Mouse (Mus musculus) adrenal gland, postnatal 14 days (tissue): Measurements from ENCODE around the gene Gm2056. TPM values are rescaled to one million over a fixed set of nuclear protein-coding genes. Genes with fewer than 3 reads are reported as not detected.
"Not testable (repeated sequence)": the region's sequence is repeated elsewhere in the genome, so short reads cannot be mapped to it uniquely, and the experiment has no call there.

Experiments
- DNase-seq: peaks from one replicate; pipeline ENCODE4 v3.0.0; 2021; ENCODE audit warnings: mixed read lengths
- long read RNA-seq, 2 experiments: library from polyadenylated mRNA; stranded (forward); transcript quantifications; one replicate each; pipeline ENCODE4 v2.0.0; 2021
- total RNA-seq: library from RNA; stranded (reverse); gene quantifications from 2 replicates; pipeline ENCODE4 v1.2.3, GENCODE M21; 2021

Gm2056 gene
- total RNA-seq = not detected in 2 replicates
- long read RNA-seq, experiment 1 = 0 reads
- long read RNA-seq, experiment 2 = 0 reads

GRCm38 (mm10) chr12:88026704-88027103 lies at the start of gene Gm2056:
Gm2056 (plus strand) TSS chr12:88027004.
- DNase-seq = not testable (repeated sequence)

GRCm38 (mm10) chr12:87984000-87984399 lies 42.8 kb upstream of the Gm2056 start:
- DNase-seq = not testable (repeated sequence)

GRCm38 (mm10) chr12:88004118-88004517 lies 22.7 kb upstream of the Gm2056 start:
- not testable (repeated sequence) for DNase-seq

GRCm38 (mm10) chr12:88011548-88011947 lies 15.3 kb upstream of the Gm2056 start, which contains the start of gene Gm2075:
Gm2075 (plus strand) TSS chr12:88011848.
- DNase-seq = not testable (repeated sequence)

- DNase-seq = not testable (repeated sequence)
Measured at GRCm38 (mm10) chr12:88018671-88019070, 8.1 kb upstream of the Gm2056 start, which contains the start of gene Gm6803. Gm6803 (minus strand) TSS chr12:88018771.

GRCm38 (mm10) chr12:88032250-88032649 lies 5.4 kb downstream of the Gm2056 start:
- DNase-seq = not testable (repeated sequence)

GRCm38 (mm10) chr12:88039062-88039461 lies 12.3 kb downstream of the Gm2056 start:
- not testable (repeated sequence) for DNase-seq

GRCm38 (mm10) chr12:88039703-88040102 lies 12.9 kb downstream of the Gm2056 start:
- DNase-seq = not testable (repeated sequence)

- DNase-seq = not testable (repeated sequence)
Measured at GRCm38 (mm10) chr12:88045226-88045625, 18.4 kb downstream of the Gm2056 start.

Other genes with a start within 250 kb of the Gm2056 start
- not detected in 2 replicates for gene Gm21936, start 231.5 kb upstream of the Gm2056 start, total RNA-seq
- gene BB287469, start 210.4 kb upstream of the Gm2056 start, total RNA-seq = not detected in 2 replicates
- not detected in 2 replicates for gene Gm2001, start 184.7 kb upstream of the Gm2056 start, total RNA-seq
- gene Gm2016, start 152.9 kb upstream of the Gm2056 start, total RNA-seq = not detected in 2 replicates
- not detected in 2 replicates for gene Gm2022, start 131.6 kb upstream of the Gm2056 start, total RNA-seq
- gene Gm2035, start 107.1 kb upstream of the Gm2056 start, total RNA-seq = not detected in 2 replicates
- not detected in 2 replicates for gene Gm2042, start 72.9 kb upstream of the Gm2056 start, total RNA-seq
- gene Gm2075, start 15.2 kb upstream of the Gm2056 start, total RNA-seq = not detected in 2 replicates
- not detected in 2 replicates for gene Gm6803, start 8.2 kb upstream of the Gm2056 start, total RNA-seq
- not detected in 2 replicates for gene Gm16368, start 56.7 kb downstream of the Gm2056 start, total RNA-seq
- not detected in 2 replicates for gene Gm10436, start 155.1 kb downstream of the Gm2056 start, total RNA-seq
- not detected in 2 replicates for gene Gm8332, start 223.1 kb downstream of the Gm2056 start, total RNA-seq
- gene Gm5662, start 247.5 kb downstream of the Gm2056 start, total RNA-seq = not detected in 2 replicates